Mouse (Mus musculus) liver, embryonic 14.5 days (tissue): ENCODE measurements around the gene Lad1. TPM values are rescaled to one million over a fixed set of nuclear protein-coding genes. Genes with fewer than 3 reads are reported as not detected.

ENCODE experiments used
- ATAC-seq: fragments of 200-750 bp; cut with Nextera tagmentation; 2 replicates; pipeline ENCODE4 v1.8.0; 2017; ENCODE audit warnings: moderate number of reproducible peaks, mild to moderate bottlenecking, moderate library complexity; ENCODE audit not compliant: insufficient read depth
- DNase-seq, 3 experiments: peaks; one replicate each; pipeline ENCODE4 v3.0.0-alpha.2; 2012 to 2013; ENCODE audit warnings: low read depth in 3 of 3, low spot score in 3 of 3
- H3K27ac ChIP-seq: fragments of 300-500 bp; sonication (generic); 2 replicates; pipeline ENCODE4 v1.5.1; 2014; ENCODE audit warnings: moderate library complexity, mild to moderate bottlenecking, control low read depth, inconsistent platforms
- H3K27me3 ChIP-seq: fragments of 300-500 bp; sonication (generic); 2 replicates; pipeline ENCODE4 v1.6.1; 2014; ENCODE audit warnings: mild to moderate bottlenecking, low read length, moderate library complexity; ENCODE audit not compliant: control insufficient read depth, insufficient read depth
- H3K36me3 ChIP-seq: fragments of 300-500 bp; sonication (generic); replicated peaks from 2 replicates; pipeline ENCODE4 v1.6.1; 2014; ENCODE audit warnings: low read depth; ENCODE audit not compliant: control insufficient read depth, insufficient read depth
- H3K4me1 ChIP-seq, 2 experiments: fragments of 200-500 bp in 1 of 2; fragments of 300-500 bp in 1 of 2; sonication (generic) in 1 of 2; replicated peaks; 2 replicates each; pipeline ENCODE4 v1.6.1; 2012 to 2014; ENCODE audit warnings: antibody characterized with exemption in 1 of 2, inconsistent platforms in 1 of 2, low read length in 1 of 2; ENCODE audit not compliant: control insufficient read depth in 2 of 2, insufficient read depth in 2 of 2
- H3K4me2 ChIP-seq: fragments of 300-500 bp; sonication (generic); 2 replicates; pipeline ENCODE4 v1.6.1; 2014; ENCODE audit warnings: low read depth, mild to moderate bottlenecking, control low read depth, moderate library complexity
- H3K4me3 ChIP-seq, 2 experiments: fragments of 200-500 bp in 1 of 2; fragments of 300-500 bp in 1 of 2; sonication (generic) in 1 of 2; 2 replicates each; pipeline ENCODE4 v1.5.1; 2012 to 2014; ENCODE audit warnings: low read depth in 2 of 2, low read length in 2 of 2, mild to moderate bottlenecking in 2 of 2, control low read depth in 1 of 2, inconsistent platforms in 1 of 2, moderate library complexity in 1 of 2; ENCODE audit not compliant: insufficient read depth in 1 of 2
- H3K9ac ChIP-seq: fragments of 300-500 bp; sonication (generic); replicated peaks from 2 replicates; pipeline ENCODE4 v1.6.1; 2014; ENCODE audit warnings: mild to moderate bottlenecking, control low read depth, moderate library complexity
- H3K9me3 ChIP-seq: fragments of 300-500 bp; sonication (generic); 2 replicates; pipeline ENCODE4 v1.6.1; 2016; ENCODE audit warnings: low read length, mixed read lengths; ENCODE audit not compliant: control insufficient read depth
- CTCF ChIP-seq: IDR thresholded peaks from 2 replicates; pipeline ENCODE4 v1.5.1; 2016; ENCODE audit warnings: antibody characterized with exemption, low read depth, control low read depth
- EP300 ChIP-seq: IDR thresholded peaks from 2 replicates; pipeline ENCODE4 v1.6.1; 2016; ENCODE audit warnings: antibody characterized with exemption, low read depth
- WGBS: fragments of 180-500 bp; shearing (Covaris S2); extraction: QIAGEN DNeasy Blood & Tissue Kit; methylation state at CpG from one replicate; pipeline ENCODE4 v1.1.7; 2014; ENCODE audit not compliant: insufficient replicate concordance; 5-methylcytosine and 5-hydroxymethylcytosine counted together
- polyA plus RNA-seq, 2 experiments: library from polyadenylated mRNA; depleted of rRNA in 1 of 2; stranded (reverse) in 1 of 2; unstranded in 1 of 2; fragments of >200 nt; fragmentation: Nextera tagmentation in 1 of 2; extraction: Ambion mirVana in 1 of 2; gene quantifications; 2 replicates each; pipeline versions ENCODE4 v1.2.1 to v1.2.3; 2012 to 2014

The Lad1 gene
- polyA plus RNA-seq, 2 experiments = 0.12 to 0.14 TPM

DNA sequence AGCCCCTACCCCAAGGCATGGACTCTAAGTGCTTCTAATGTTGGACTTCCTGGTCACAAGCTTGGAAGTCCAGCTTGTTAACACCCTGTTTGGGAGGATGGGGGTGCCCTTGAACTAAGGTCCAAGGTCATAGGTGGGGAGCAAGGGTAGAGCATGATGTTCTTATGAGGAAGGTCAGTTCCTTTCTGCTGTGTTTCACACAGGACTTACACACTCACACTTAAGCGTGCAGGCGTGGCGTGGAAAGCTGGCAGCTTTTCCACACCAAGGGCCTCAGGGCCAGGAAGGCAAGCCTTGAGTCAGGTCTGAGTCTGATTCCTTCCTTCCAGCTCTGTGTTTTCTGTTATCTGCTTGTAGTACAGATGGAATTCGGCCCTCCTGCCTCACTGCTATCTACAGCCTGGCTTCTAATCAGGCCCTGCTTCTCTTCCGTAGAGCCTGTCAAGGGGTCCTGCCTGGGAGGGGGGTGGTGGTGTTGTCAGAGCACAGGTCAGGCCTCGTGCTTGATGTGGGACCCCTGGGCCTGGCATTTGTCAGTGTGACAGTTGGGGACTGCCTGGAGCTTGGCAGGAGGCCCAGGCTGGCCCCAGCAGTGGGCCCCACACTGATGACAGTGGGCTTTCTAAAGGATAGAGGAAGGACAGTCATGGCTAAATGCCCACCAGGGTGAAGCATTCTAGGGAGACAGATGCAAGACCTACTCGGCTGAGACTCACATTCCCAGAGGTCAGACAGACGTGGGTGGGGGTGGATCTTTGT lies 18.0 kb upstream of the Lad1 start:
- DNase-seq (no peak), ATAC-seq (peak; percentile 18; the same call in 1 of the 2 replicates)
- Histone ChIP-seq H3K9me3 (no peaks in the 10 kb centered on the region), H3K4me1 (peaks cover 0 to 12% of the 10 kb centered on the region in 2 experiments; a peak in 2 of 4 replicates), H3K27ac (no peak overlapping the region), H3K9ac (no peak overlapping the region), H3K4me2 (no peak overlapping the region), H3K27me3 (no peaks in the 10 kb centered on the region), H3K4me3 (no peak overlapping the region), H3K36me3 (no peaks in the 10 kb centered on the region)
- 22% methylated on average over 8 of the region's 8 CpGs for WGBS
- TF ChIP-seq EP300 (no peak), CTCF (no peak)

DNA sequence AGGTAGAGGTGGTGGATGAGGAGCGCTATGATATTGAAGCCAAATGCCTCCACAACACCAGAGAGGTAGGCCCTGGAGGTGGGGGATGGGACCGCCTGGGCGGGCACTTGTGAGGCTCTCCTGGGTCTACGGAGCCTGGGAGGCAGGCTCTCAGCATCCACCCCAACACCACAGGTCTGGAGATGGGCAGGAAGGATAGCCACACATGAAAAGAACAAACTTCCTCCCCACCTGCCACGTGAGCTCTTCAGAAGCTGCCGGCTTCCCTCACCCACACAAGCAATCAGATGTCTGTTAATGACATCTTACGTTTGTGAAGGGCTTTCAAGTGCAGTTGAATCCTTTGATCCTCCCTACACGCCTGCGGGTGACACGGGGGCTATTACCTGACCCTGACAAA lies 10.9 kb upstream of the Lad1 start:
- ATAC-seq (no peak), DNase-seq (no peak)
- Histone ChIP-seq H3K9me3 (no peaks in the 10 kb centered on the region), H3K4me1 (0 out of 4 replicates have a peak, but pooled peaks cover 0 to 3% of the 10 kb centered on the region in 2 experiments), H3K36me3 (no peaks in the 10 kb centered on the region), H3K9ac (no peak overlapping the region), H3K27me3 (no peaks in the 10 kb centered on the region), H3K4me3 (no peak overlapping the region), H3K27ac (no peak overlapping the region), H3K4me2 (no peak overlapping the region)
- 45% methylated on average over 10 of the region's 10 CpGs for WGBS
- TF ChIP-seq CTCF = no peak
- no peak for TF ChIP-seq EP300

DNA sequence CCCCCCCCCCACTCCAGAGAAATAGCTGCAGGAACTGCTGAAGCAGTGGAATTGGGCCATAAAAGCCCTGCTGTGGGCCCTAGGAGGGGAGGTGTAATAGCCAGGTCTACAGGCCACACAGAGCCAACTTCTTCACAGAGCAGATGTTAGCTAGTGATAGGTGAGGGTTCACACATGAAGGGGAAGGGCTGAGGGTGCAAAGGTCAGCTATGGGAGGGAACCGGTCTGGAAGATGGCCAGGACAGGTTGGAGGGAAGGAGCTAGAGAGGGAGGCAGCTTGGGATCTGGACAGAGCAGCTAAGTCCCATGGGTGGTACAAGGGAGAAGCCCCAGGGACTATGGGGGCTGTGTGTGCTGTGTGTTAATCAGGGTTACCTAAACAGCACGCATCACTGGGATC lies 8.2 kb upstream of the Lad1 start:
- Histone ChIP-seq H3K9ac (no peak overlapping the region), H3K4me1 (0 out of 4 replicates have a peak, but pooled peaks cover 0 to 3% of the 10 kb centered on the region in 2 experiments), H3K4me2 (no peak overlapping the region), H3K36me3 (no peaks in the 10 kb centered on the region), H3K9me3 (no peaks in the 10 kb centered on the region), H3K27me3 (no peaks in the 10 kb centered on the region), H3K4me3 (no peak overlapping the region), H3K27ac (no peak overlapping the region)
- TF ChIP-seq EP300 = no peak
- no peak for TF ChIP-seq CTCF
- ATAC-seq = no peak
- no peak for DNase-seq
- 61% methylated on average over 2 of the region's 2 CpGs for WGBS

DNA sequence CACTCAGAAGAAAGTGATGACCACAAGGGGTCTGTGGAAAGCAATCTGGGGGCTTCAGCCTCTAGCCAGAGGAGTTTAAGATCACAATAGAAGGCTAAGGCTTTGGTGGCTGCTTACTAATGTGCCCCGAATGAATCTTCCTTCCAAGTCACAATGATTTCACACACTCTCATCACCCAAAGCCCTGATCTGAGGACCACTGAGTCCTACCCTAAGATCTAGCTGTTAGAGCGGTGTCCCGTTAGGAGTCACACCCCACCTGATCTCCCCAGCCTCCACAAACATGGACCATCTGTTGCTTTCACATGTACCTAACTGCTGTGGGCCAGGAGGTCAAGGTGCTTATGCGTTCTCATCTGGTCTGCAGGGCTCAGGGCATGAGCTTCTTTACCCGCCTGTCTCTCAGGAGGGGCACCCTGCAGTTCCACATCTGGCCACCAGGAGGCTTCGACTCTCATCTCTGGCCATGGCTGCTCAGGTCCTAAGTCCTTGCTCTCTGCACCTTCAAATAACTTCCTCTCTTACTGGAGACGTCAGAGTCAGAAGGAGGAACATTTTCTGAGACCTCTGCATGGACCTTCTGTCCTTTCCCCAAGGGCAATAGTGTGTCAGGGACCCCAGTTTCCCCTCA lies 7.3 kb upstream of the Lad1 start:
- H3K27ac ChIP-seq = no peak overlapping the region
- 0 out of 4 replicates have a peak, but pooled peaks cover 0 to 3% of the 10 kb centered on the region in 2 experiments for H3K4me1 ChIP-seq
- H3K4me2 ChIP-seq = no peak overlapping the region
- 26% methylated on average over 7 of the region's 7 CpGs for WGBS
- no peak overlapping the region for H3K9ac ChIP-seq
- no peaks in the 10 kb centered on the region for H3K36me3 ChIP-seq
- H3K27me3 ChIP-seq = peaks cover 2% of the 10 kb centered on the region; the same call in 1 of the 2 replicates
- H3K9me3 ChIP-seq = no peaks in the 10 kb centered on the region
- DNase-seq (peak in 2 of 3 experiments; percentile 26 to 45), ATAC-seq (no peak)
- TF ChIP-seq CTCF (peak; percentile 99), EP300 (no peak)
- H3K4me3 ChIP-seq = no peak overlapping the region

DNA sequence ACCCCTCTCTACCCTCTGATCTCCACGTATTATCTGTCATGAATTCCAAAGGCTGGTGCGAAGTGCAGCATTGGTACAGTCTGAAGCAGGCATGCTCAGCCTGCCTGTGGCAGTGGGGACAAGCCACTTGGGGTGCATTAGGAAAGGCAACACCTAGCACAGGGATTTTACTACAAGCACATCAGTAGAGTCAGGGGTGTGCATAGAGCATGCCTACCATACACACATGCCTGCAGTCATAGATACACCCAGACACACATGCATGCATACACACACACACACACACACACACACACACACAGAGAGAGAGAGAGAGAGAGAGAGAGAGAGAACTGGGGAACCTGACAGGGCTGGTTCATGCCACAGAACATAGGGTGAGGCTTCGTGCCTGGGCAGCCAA lies 6.2 kb upstream of the Lad1 start:
- Histone ChIP-seq H3K4me1 (0 out of 4 replicates have a peak, but pooled peaks cover 0 to 3% of the 10 kb centered on the region in 2 experiments), H3K4me2 (no peak overlapping the region), H3K9me3 (no peaks in the 10 kb centered on the region), H3K9ac (no peak overlapping the region), H3K4me3 (no peak overlapping the region), H3K36me3 (no peaks in the 10 kb centered on the region), H3K27me3 (peaks cover 12% of the 10 kb centered on the region), H3K27ac (no peak overlapping the region)
- no peak for DNase-seq
- TF ChIP-seq CTCF (no peak), EP300 (no peak)
- 54% methylated on average over 3 of the region's 3 CpGs for WGBS
- no peak for ATAC-seq
